ENCODE assay signal across 8 mouse cellular contexts in genomic region chr8:84846094-84846721, GRCm38 (mm10). TPM values are rescaled to one million over a fixed set of nuclear protein-coding genes. Genes with fewer than 3 reads are reported as not detected.
DNase-seq lines count a peak whose midpoint lies in the region; ATAC-seq and TF ChIP-seq lines count a peak whose summit lies in the region.

No protein-coding gene starts in this region.

- H3K9me3 ChIP-seq in kidney, embryonic 15.5 days (replicated peaks), result no peaks in the 10 kb centered on the region
- no peaks in the 10 kb centered on the region for H3K9me3 ChIP-seq in G1E (replicated peaks)
- no peaks in the 10 kb centered on the region for H3K9me3 ChIP-seq in limb, embryonic 10.5 days (replicated peaks)
- H3K9me3 ChIP-seq in stomach, embryonic 14.5 days (ENCODE audit: control insufficient read depth, low read depth, low read length), result no peaks in the 10 kb centered on the region

- H3K36me3 ChIP-seq in kidney, embryonic 15.5 days, result peaks cover 43% of the 10 kb centered on the region
- H3K36me3 ChIP-seq in G1E (replicated peaks), result peaks cover 54% of the 10 kb centered on the region
- H3K36me3 ChIP-seq in limb, embryonic 10.5 days, result peaks cover 49% of the 10 kb centered on the region
- H3K36me3 ChIP-seq in stomach, embryonic 14.5 days (ENCODE audit: control insufficient read depth, insufficient read depth, low read length), result peaks cover 45% of the 10 kb centered on the region

- ATAC-seq in kidney, embryonic 15.5 days (replicated peaks; ENCODE audit: low FRiP score), result no peak; the same call in 1 of the 2 replicates
- ATAC-seq in G1E (ENCODE audit: extremely low read depth, insufficient number of reproducible peaks, low FRiP score, poor library complexity, severe bottlenecking), result no peak
- ATAC-seq in erythroblast, adult 5-6 weeks (replicated peaks; ENCODE audit: low FRiP score, poor library complexity, severe bottlenecking), result peak; percentile 9
- no peak for ATAC-seq in stomach, embryonic 14.5 days (ENCODE audit: insufficient number of reproducible peaks, insufficient read depth, low FRiP score, low read depth)

- H3K4me3 ChIP-seq in kidney, embryonic 15.5 days (replicated peaks), result peak overlapping the region; percentile 92
- H3K4me3 ChIP-seq in G1E (ENCODE audit: low read depth, low read length), result peak overlapping the region; percentile 91
- H3K4me3 ChIP-seq in limb, embryonic 10.5 days, result peak overlapping the region; percentile 95
- H3K4me3 ChIP-seq in stomach, embryonic 14.5 days (ENCODE audit: low read depth, low read length), result peak overlapping the region; percentile 93

- H3K4me1 ChIP-seq in kidney, embryonic 15.5 days, result peaks cover 42% of the 10 kb centered on the region
- H3K4me1 ChIP-seq in G1E (ENCODE audit: insufficient read depth, low read depth, low read length), result peaks cover 51% of the 10 kb centered on the region
- peaks cover 39% of the 10 kb centered on the region for H3K4me1 ChIP-seq in limb, embryonic 10.5 days
- H3K4me1 ChIP-seq in stomach, embryonic 14.5 days (ENCODE audit: control insufficient read depth, insufficient read depth, low read length), result peaks cover 20% of the 10 kb centered on the region

- no peaks in the 10 kb centered on the region for H3K27me3 ChIP-seq in kidney, embryonic 15.5 days
- H3K27me3 ChIP-seq in G1E (ENCODE audit: insufficient read depth, low read length), result no peaks in the 10 kb centered on the region
- no peaks in the 10 kb centered on the region for H3K27me3 ChIP-seq in limb, embryonic 10.5 days (ENCODE audit: low read depth, poor library complexity, severe bottlenecking)
- H3K27me3 ChIP-seq in stomach, embryonic 14.5 days (ENCODE audit: control insufficient read depth, insufficient read depth, low read length), result no peaks in the 10 kb centered on the region

- no peak for DNase-seq in kidney, postnatal 25 days
- no peak for DNase-seq in G1E (ENCODE audit: low spot score)
- DNase-seq in limb, embryonic 10.5 days (ENCODE audit: low spot score), result no peak
- no peak for DNase-seq in ovary, postnatal 10 days (ENCODE audit: low spot score)
- DNase-seq in gastrocnemius, postnatal 10 days, result no peak

- no peak for TF ChIP-seq CTCF in G1E (IDR thresholded peaks at IDR 0.05; ENCODE audit: low read depth, low read length)

- peak overlapping the region; percentile 94 for H3K9ac ChIP-seq in kidney, embryonic 15.5 days
- peak overlapping the region; percentile 97 for H3K9ac ChIP-seq in stomach, embryonic 14.5 days (replicated peaks; ENCODE audit: low read depth, low read length)

- WGBS in kidney, embryonic 15.5 days, result under 1% methylated on average over 30 of the region's 30 CpGs
- WGBS in limb, embryonic 10.5 days, result under 1% methylated on average over 30 of the region's 30 CpGs
- under 1% methylated on average over 30 of the region's 30 CpGs for WGBS in stomach, embryonic 14.5 days

- peak overlapping the region; percentile 87 for H3K27ac ChIP-seq in kidney, embryonic 15.5 days
- peak overlapping the region; percentile 94 for H3K27ac ChIP-seq in limb, embryonic 10.5 days
- peak overlapping the region; percentile 76; the same call in 1 of the 2 replicates for H3K27ac ChIP-seq in stomach, embryonic 14.5 days (ENCODE audit: low read length)

- H3K4me2 ChIP-seq in kidney, embryonic 15.5 days, result peak overlapping the region; percentile 74
- peak overlapping the region; percentile 80 for H3K4me2 ChIP-seq in stomach, embryonic 14.5 days (replicated peaks; ENCODE audit: low read depth, low read length)

RNA-seq across cellular contexts. Expression of gene Calr, which starts 0.5 kb away (rescaled TPM):
- polyA plus RNA-seq in kidney, embryonic 15.5 days (2015; fragmentation: Nextera tagmentation; extraction: Ambion mirVana), result 1,039 and 1,041 TPM in 2 replicates
- 406 and 435 TPM in 2 replicates for total RNA-seq in G1E (2014; fragmentation: Nextera tagmentation)
- total RNA-seq in G1E (2017), result 831 and 954 TPM in 2 replicates
- 248 and 253 TPM in 2 replicates for polyA plus RNA-seq in G1E (2012)
- 255 and 289 TPM in 2 replicates for total RNA-seq in erythroblast, adult 5-6 weeks (2015; ENCODE audit: low replicate concordance)
- total RNA-seq in erythroblast, adult 5-6 weeks (2017; ENCODE audit: low replicate concordance), result 800 and 908 TPM in 2 replicates
- 820 and 843 TPM in 2 replicates for polyA plus RNA-seq in limb, embryonic 10.5 days (2016; fragmentation: Nextera tagmentation; extraction: Ambion mirVana)
- 669 and 791 TPM in 2 replicates for polyA plus RNA-seq in stomach, embryonic 14.5 days (2014; fragmentation: Nextera tagmentation; extraction: Ambion mirVana)
- total RNA-seq in gastrocnemius, postnatal 10 days (2021), result 100 to 1,000 TPM; 234 to 286 TPM

RNA-seq across cellular contexts. Expression of gene Rad23a, which starts 5.7 kb away (rescaled TPM):
- 112 and 122 TPM in 2 replicates for polyA plus RNA-seq in kidney, embryonic 15.5 days (2015; fragmentation: Nextera tagmentation; extraction: Ambion mirVana)
- 116 and 121 TPM in 2 replicates for total RNA-seq in G1E (2014; fragmentation: Nextera tagmentation)
- 38.7 and 39.2 TPM in 2 replicates for total RNA-seq in G1E (2017)
- 414 and 672 TPM in 2 replicates for polyA plus RNA-seq in G1E (2012)
- total RNA-seq in erythroblast, adult 5-6 weeks (2015; ENCODE audit: low replicate concordance), result 379 and 406 TPM in 2 replicates
- total RNA-seq in erythroblast, adult 5-6 weeks (2017; ENCODE audit: low replicate concordance), result 572 and 669 TPM in 2 replicates
- 119 and 122 TPM in 2 replicates for polyA plus RNA-seq in limb, embryonic 10.5 days (2016; fragmentation: Nextera tagmentation; extraction: Ambion mirVana)
- polyA plus RNA-seq in stomach, embryonic 14.5 days (2014; fragmentation: Nextera tagmentation; extraction: Ambion mirVana), result 119 and 125 TPM in 2 replicates
- total RNA-seq in gastrocnemius, postnatal 10 days (2021), result 100 to 1,000 TPM; 124 to 130 TPM

RNA-seq across cellular contexts. Expression of gene Farsa, which starts 10.6 kb away (rescaled TPM):
- 102 and 103 TPM in 2 replicates for polyA plus RNA-seq in kidney, embryonic 15.5 days (2015; fragmentation: Nextera tagmentation; extraction: Ambion mirVana)
- total RNA-seq in G1E (2014; fragmentation: Nextera tagmentation), result 35.3 and 39.6 TPM in 2 replicates
- total RNA-seq in G1E (2017), result 182 and 203 TPM in 2 replicates
- 138 and 152 TPM in 2 replicates for polyA plus RNA-seq in G1E (2012)
- total RNA-seq in erythroblast, adult 5-6 weeks (2015; ENCODE audit: low replicate concordance), result 6.0 and 9.6 TPM in 2 replicates
- 25.0 and 28.8 TPM in 2 replicates for total RNA-seq in erythroblast, adult 5-6 weeks (2017; ENCODE audit: low replicate concordance)
- 149 and 156 TPM in 2 replicates for polyA plus RNA-seq in limb, embryonic 10.5 days (2016; fragmentation: Nextera tagmentation; extraction: Ambion mirVana)
- polyA plus RNA-seq in stomach, embryonic 14.5 days (2014; fragmentation: Nextera tagmentation; extraction: Ambion mirVana), result 83.7 and 88.9 TPM in 2 replicates
- total RNA-seq in gastrocnemius, postnatal 10 days (2021), result 10 to 100 TPM; 29.7 to 31.4 TPM

RNA-seq across cellular contexts. Expression of gene Gadd45gip1, which starts 14.9 kb away (rescaled TPM):
- 52.6 and 53.0 TPM in 2 replicates for polyA plus RNA-seq in kidney, embryonic 15.5 days (2015; fragmentation: Nextera tagmentation; extraction: Ambion mirVana)
- 10.0 and 13.0 TPM in 2 replicates for total RNA-seq in G1E (2014; fragmentation: Nextera tagmentation)
- 20.4 and 20.9 TPM in 2 replicates for total RNA-seq in G1E (2017)
- polyA plus RNA-seq in G1E (2012), result 79.7 and 93.0 TPM in 2 replicates
- total RNA-seq in erythroblast, adult 5-6 weeks (2015; ENCODE audit: low replicate concordance), result 4.4 and 5.9 TPM in 2 replicates
- total RNA-seq in erythroblast, adult 5-6 weeks (2017; ENCODE audit: low replicate concordance), result 7.4 and 7.7 TPM in 2 replicates
- 51.7 and 54.4 TPM in 2 replicates for polyA plus RNA-seq in limb, embryonic 10.5 days (2016; fragmentation: Nextera tagmentation; extraction: Ambion mirVana)
- polyA plus RNA-seq in stomach, embryonic 14.5 days (2014; fragmentation: Nextera tagmentation; extraction: Ambion mirVana), result 49.5 and 50.5 TPM in 2 replicates
- total RNA-seq in gastrocnemius, postnatal 10 days (2021), result 10 to 100 TPM; 30.3 to 33.4 TPM

RNA-seq across cellular contexts. Expression of gene Dand5, which starts 23.6 kb away (rescaled TPM):
- 6.3 and 7.0 TPM in 2 replicates for polyA plus RNA-seq in kidney, embryonic 15.5 days (2015; fragmentation: Nextera tagmentation; extraction: Ambion mirVana)
- total RNA-seq in G1E (2014; fragmentation: Nextera tagmentation) (7.1 and 7.7 TPM in 2 replicates), G1E (2017) (1.8 and 2.2 TPM in 2 replicates)
- polyA plus RNA-seq in G1E (2012), result 1.4 and 2.1 TPM in 2 replicates
- 2.3 TPM in 1 of 2 replicates, not detected in the other for total RNA-seq in erythroblast, adult 5-6 weeks (2015; ENCODE audit: low replicate concordance)
- total RNA-seq in erythroblast, adult 5-6 weeks (2017; ENCODE audit: low replicate concordance), result 2.3 and 3.9 TPM in 2 replicates
- 1.9 and 2.7 TPM in 2 replicates for polyA plus RNA-seq in limb, embryonic 10.5 days (2016; fragmentation: Nextera tagmentation; extraction: Ambion mirVana)
- 7.1 and 7.6 TPM in 2 replicates for polyA plus RNA-seq in stomach, embryonic 14.5 days (2014; fragmentation: Nextera tagmentation; extraction: Ambion mirVana)
- total RNA-seq in gastrocnemius, postnatal 10 days (2021), result 1 to 10 TPM; 5.8 to 7.3 TPM
